Mouse (Mus musculus): Measurements from ENCODE around the gene Zfp708. TPM values are rescaled to one million over a fixed set of nuclear protein-coding genes. Genes with fewer than 3 reads are reported as not detected.
A peak's percentile ranks its signal among the peaks of the same experiment; 100 is the strongest.

Zfp708 gene
- polyA plus RNA-seq, 1 experiment from 2014 or later, result 4.0 TPM

GRCm38 (mm10) chr13:67072786-67073185, 25.0 kb downstream of the Zfp708 start:
- H3K27me3 ChIP-seq (ENCODE audit: control insufficient read depth, insufficient read depth, low read length), result no peaks in the 10 kb centered on the region
- H3K4me1 ChIP-seq (ENCODE audit: control insufficient read depth in 2 of 2, insufficient read depth in 2 of 2, low read length in 2 of 2), result no peaks in the 10 kb centered on the region
- WGBS, result 84% methylated on average over 2 of the region's 2 CpGs
- H3K27ac ChIP-seq (replicated peaks in 1 of 2; ENCODE audit: control insufficient read depth in 1 of 2, insufficient read depth in 1 of 2, low read depth in 2 of 2, low read length in 2 of 2), result no peak overlapping the region
- H3K9ac ChIP-seq (ENCODE audit: low read length), result no peak overlapping the region
- no peak overlapping the region for H3K4me3 ChIP-seq (ENCODE audit: control insufficient read depth in 1 of 2, insufficient read depth in 1 of 2, low read depth in 1 of 2, low read length in 2 of 2)
- peaks cover 48% of the 10 kb centered on the region for H3K36me3 ChIP-seq (ENCODE audit: control insufficient read depth, insufficient read depth, low read length)
- H3K4me2 ChIP-seq (ENCODE audit: low read length), result no peak overlapping the region
- H3K9me3 ChIP-seq (ENCODE audit: control insufficient read depth, low read length), result peaks cover 17% of the 10 kb centered on the region
- no peak for ATAC-seq (ENCODE audit: insufficient number of reproducible peaks, insufficient read depth, low FRiP score, low read depth)

- H3K9me3 ChIP-seq (ENCODE audit: control insufficient read depth, low read length), result peaks cover 14% of the 10 kb centered on the region
- peaks cover 0 to 1% of the 10 kb centered on the region in 2 experiments; a peak in 2 of 4 replicates for H3K4me1 ChIP-seq (ENCODE audit: control insufficient read depth in 2 of 2, insufficient read depth in 2 of 2, low read length in 2 of 2)
- H3K36me3 ChIP-seq (ENCODE audit: control insufficient read depth, insufficient read depth, low read length), result peaks cover 14% of the 10 kb centered on the region
- ATAC-seq (ENCODE audit: insufficient number of reproducible peaks, insufficient read depth, low FRiP score, low read depth), result no peak
- no peak overlapping the region for H3K4me2 ChIP-seq (ENCODE audit: low read length)
- no peak overlapping the region for H3K9ac ChIP-seq (ENCODE audit: low read length)
- no peak overlapping the region for H3K4me3 ChIP-seq (ENCODE audit: control insufficient read depth in 1 of 2, insufficient read depth in 1 of 2, low read depth in 1 of 2, low read length in 2 of 2)
- H3K27ac ChIP-seq (replicated peaks in 1 of 2; ENCODE audit: control insufficient read depth in 1 of 2, insufficient read depth in 1 of 2, low read depth in 2 of 2, low read length in 2 of 2), result no peak overlapping the region
- WGBS, result 88% methylated on average over 8 of the region's 8 CpGs
- no peaks in the 10 kb centered on the region for H3K27me3 ChIP-seq (ENCODE audit: control insufficient read depth, insufficient read depth, low read length)
Observed at GRCm38 (mm10) chr13:67065386-67065785, 32.4 kb downstream of the Zfp708 start.

GRCm38 (mm10) chr13:67062427-67062826, 35.3 kb downstream of the Zfp708 start:
- Histone ChIP-seq H3K36me3 (ENCODE audit: control insufficient read depth, insufficient read depth, low read length) (no peaks in the 10 kb centered on the region), H3K4me1 (ENCODE audit: control insufficient read depth in 2 of 2, insufficient read depth in 2 of 2, low read length in 2 of 2) (peaks cover 0 to 7% of the 10 kb centered on the region in 2 experiments; a peak in 2 of 4 replicates), H3K4me3 (ENCODE audit: control insufficient read depth in 1 of 2, insufficient read depth in 1 of 2, low read depth in 1 of 2, low read length in 2 of 2) (no peak overlapping the region), H3K9me3 (ENCODE audit: control insufficient read depth, low read length) (peaks cover 5% of the 10 kb centered on the region), H3K27me3 (ENCODE audit: control insufficient read depth, insufficient read depth, low read length) (no peaks in the 10 kb centered on the region), H3K9ac (ENCODE audit: low read length) (no peak overlapping the region), H3K27ac (replicated peaks in 1 of 2; ENCODE audit: control insufficient read depth in 1 of 2, insufficient read depth in 1 of 2, low read depth in 2 of 2, low read length in 2 of 2) (no peak overlapping the region), H3K4me2 (ENCODE audit: low read length) (no peak overlapping the region)
- 37% methylated on average over 7 of the region's 7 CpGs for WGBS
- no peak for ATAC-seq (ENCODE audit: insufficient number of reproducible peaks, insufficient read depth, low FRiP score, low read depth)

GRCm38 (mm10) chr13:67060786-67061358, 36.9 kb downstream of the Zfp708 start, which contains the start of gene Zfp712:
Gene Zfp712, minus strand, starts transcription at chr13:67061170.
- Histone ChIP-seq H3K27ac (replicated peaks in 1 of 2; ENCODE audit: control insufficient read depth in 1 of 2, insufficient read depth in 1 of 2, low read depth in 2 of 2, low read length in 2 of 2) (peak within 1 kb of the TSS; percentile 67 to 90), H3K36me3 (ENCODE audit: control insufficient read depth, insufficient read depth, low read length) (no peaks in the 10 kb centered on the region), H3K4me1 (ENCODE audit: control insufficient read depth in 2 of 2, insufficient read depth in 2 of 2, low read length in 2 of 2) (peaks cover 0 to 7% of the 10 kb centered on the region in 2 experiments; a peak in 2 of 4 replicates), H3K9me3 (ENCODE audit: control insufficient read depth, low read length) (no peaks in the 10 kb centered on the region), H3K27me3 (ENCODE audit: control insufficient read depth, insufficient read depth, low read length) (no peaks in the 10 kb centered on the region), H3K9ac (ENCODE audit: low read length) (peak within 1 kb of the TSS; percentile 77), H3K4me3 (ENCODE audit: control insufficient read depth in 1 of 2, insufficient read depth in 1 of 2, low read depth in 1 of 2, low read length in 2 of 2) (peak within 1 kb of the TSS; percentile 78 to 87), H3K4me2 (ENCODE audit: low read length) (peak within 1 kb of the TSS; percentile 92)
- ATAC-seq (ENCODE audit: insufficient number of reproducible peaks, insufficient read depth, low FRiP score, low read depth), result peak; percentile 96
- 0% methylated on average over 27 of the region's 27 CpGs for WGBS

- Histone ChIP-seq H3K4me1 (ENCODE audit: control insufficient read depth in 2 of 2, insufficient read depth in 2 of 2, low read length in 2 of 2) (peaks cover 0 to 7% of the 10 kb centered on the region in 2 experiments; a peak in 2 of 4 replicates), H3K9me3 (ENCODE audit: control insufficient read depth, low read length) (no peaks in the 10 kb centered on the region), H3K27ac (replicated peaks in 1 of 2; ENCODE audit: control insufficient read depth in 1 of 2, insufficient read depth in 1 of 2, low read depth in 2 of 2, low read length in 2 of 2) (peak overlapping the region; percentile 67 to 90; a peak in 3 of 4 replicates), H3K4me2 (ENCODE audit: low read length) (peak overlapping the region; percentile 92), H3K27me3 (ENCODE audit: control insufficient read depth, insufficient read depth, low read length) (no peaks in the 10 kb centered on the region), H3K36me3 (ENCODE audit: control insufficient read depth, insufficient read depth, low read length) (no peaks in the 10 kb centered on the region), H3K9ac (ENCODE audit: low read length) (peak overlapping the region; percentile 77), H3K4me3 (ENCODE audit: control insufficient read depth in 1 of 2, insufficient read depth in 1 of 2, low read depth in 1 of 2, low read length in 2 of 2) (peak overlapping the region; percentile 78 to 87)
- peak; percentile 22; the same call in 1 of the 2 replicates for ATAC-seq (ENCODE audit: insufficient number of reproducible peaks, insufficient read depth, low FRiP score, low read depth)
- 5% methylated on average over 12 of the region's 12 CpGs for WGBS
Observed at GRCm38 (mm10) chr13:67060161-67060785, 37.5 kb downstream of the Zfp708 start.

Other genes with a start within 250 kb of the Zfp708 start
- 0.77 and 1.1 TPM in 2 replicates for gene Gm10767, start 193.1 kb downstream of the Zfp708 start, polyA plus RNA-seq (2014; fragmentation: Nextera tagmentation; extraction: Ambion mirVana)
- gene Zfp712, start 36.8 kb downstream of the Zfp708 start, polyA plus RNA-seq (2014; fragmentation: Nextera tagmentation; extraction: Ambion mirVana), result 3.1 TPM in 2 replicates
- gene Gm28557, start 10.6 kb upstream of the Zfp708 start, polyA plus RNA-seq (2014; fragmentation: Nextera tagmentation; extraction: Ambion mirVana), result 1.6 and 2.7 TPM in 2 replicates
- 0.12 and 0.20 TPM in 2 replicates for gene Rslcan18, start 18.3 kb upstream of the Zfp708 start, polyA plus RNA-seq (2014; fragmentation: Nextera tagmentation; extraction: Ambion mirVana)
- 1.3 and 1.7 TPM in 2 replicates for gene Zfp759, start 23.7 kb upstream of the Zfp708 start, polyA plus RNA-seq (2014; fragmentation: Nextera tagmentation; extraction: Ambion mirVana)
- 3.6 and 3.8 TPM in 2 replicates for gene Rsl1, start 75.2 kb upstream of the Zfp708 start, polyA plus RNA-seq (2014; fragmentation: Nextera tagmentation; extraction: Ambion mirVana)
- gene Zfp455, start 96.5 kb upstream of the Zfp708 start, polyA plus RNA-seq (2014; fragmentation: Nextera tagmentation; extraction: Ambion mirVana), result 0.80 and 1.0 TPM in 2 replicates
- gene Zfp458, start 180.5 kb upstream of the Zfp708 start, polyA plus RNA-seq (2014; fragmentation: Nextera tagmentation; extraction: Ambion mirVana), result 1.2 and 1.6 TPM in 2 replicates
- gene Zfp457, start 208.5 kb upstream of the Zfp708 start, polyA plus RNA-seq (2014; fragmentation: Nextera tagmentation; extraction: Ambion mirVana), result 0.94 and 1.7 TPM in 2 replicates
- gene Zfp595, start 234.6 kb upstream of the Zfp708 start, polyA plus RNA-seq (2014; fragmentation: Nextera tagmentation; extraction: Ambion mirVana), result 1.2 and 1.4 TPM in 2 replicates

Data from heart, embryonic 14.5 days (tissue).